Mouse (Mus musculus) liver, postnatal 0 days (tissue): ENCODE results near the gene Hoxd4. TPM values are rescaled to one million over a fixed set of nuclear protein-coding genes. Genes with fewer than 3 reads are reported as not detected.

Experiments
- ATAC-seq: fragments of 200-750 bp; cut with Nextera tagmentation; 2 replicates; pipeline ENCODE4 v1.8.0; 2017; ENCODE audit warnings: mild to moderate bottlenecking, moderate library complexity
- DNase-seq: peaks from one replicate; pipeline ENCODE4 v3.0.0-alpha.2; 2016
- H3K27ac ChIP-seq: fragments of 300-500 bp; sonication (generic); 2 replicates; pipeline ENCODE4 v1.5.1; 2014; ENCODE audit warnings: antibody characterized with exemption, moderate library complexity, mild to moderate bottlenecking, low read depth
- H3K27me3 ChIP-seq: fragments of 300-500 bp; sonication (generic); 2 replicates; pipeline ENCODE4 v1.6.1; 2014; ENCODE audit warnings: low read length, control low read depth, mixed read lengths; ENCODE audit not compliant: insufficient read depth
- H3K36me3 ChIP-seq: fragments of 300-500 bp; sonication (generic); replicated peaks from 2 replicates; pipeline ENCODE4 v1.6.1; 2014; ENCODE audit warnings: mild to moderate bottlenecking, control low read depth, low read length, moderate library complexity, mixed read lengths; ENCODE audit not compliant: insufficient read depth
- H3K4me1 ChIP-seq: fragments of 300-500 bp; sonication (generic); 2 replicates; pipeline ENCODE4 v1.6.1; 2014; ENCODE audit warnings: antibody characterized with exemption, mild to moderate bottlenecking, control low read depth; ENCODE audit not compliant: insufficient read depth
- H3K4me2 ChIP-seq: fragments of 300-500 bp; sonication (generic); 2 replicates; pipeline ENCODE4 v1.6.1; 2014; ENCODE audit warnings: low read depth, mild to moderate bottlenecking, low read length, moderate library complexity, mixed read lengths
- H3K4me3 ChIP-seq: fragments of 300-500 bp; sonication (generic); 2 replicates; pipeline ENCODE4 v1.5.1; 2014; ENCODE audit warnings: low read depth, low read length
- H3K9ac ChIP-seq: fragments of 300-500 bp; sonication (generic); replicated peaks from 2 replicates; pipeline ENCODE4 v1.6.1; 2014; ENCODE audit warnings: mild to moderate bottlenecking, moderate library complexity
- H3K9me3 ChIP-seq: fragments of 300-500 bp; sonication (generic); 2 replicates; pipeline ENCODE4 v1.6.1; 2016; ENCODE audit warnings: mild to moderate bottlenecking, control low read depth, low read length, mixed read lengths
- CTCF ChIP-seq: sonication (generic); IDR thresholded peaks from 2 replicates; pipeline ENCODE4 v1.5.1; 2016; ENCODE audit warnings: antibody characterized with exemption, low read depth
- EP300 ChIP-seq: IDR thresholded peaks from 2 replicates; pipeline ENCODE4 v1.6.1; 2016; ENCODE audit warnings: antibody characterized with exemption, low read depth, mild to moderate bottlenecking
- WGBS: fragments of 180-500 bp; shearing (Covaris S2); extraction: QIAGEN DNeasy Blood & Tissue Kit; methylation state at CpG from one replicate; pipeline ENCODE4 v1.1.7; 2014; ENCODE audit not compliant: insufficient replicate concordance; 5-methylcytosine and 5-hydroxymethylcytosine counted together
- polyA plus RNA-seq: library from polyadenylated mRNA; unstranded; fragments of >200 nt; fragmentation: Nextera tagmentation; extraction: Ambion mirVana; gene quantifications from 2 replicates; pipeline ENCODE4 v1.2.1, GENCODE M21; 2015

Gene Hoxd4
- polyA plus RNA-seq, 1 experiment from 2014 or later: not detected

- no peak for ATAC-seq
- 2% methylated on average over 14 of the region's 14 CpGs for WGBS
Measured at GRCm38 (mm10) chr2:74714881-74715280, 3.2 kb downstream of the Hoxd4 start.

GRCm38 (mm10) chr2:74715504-74716241, 3.9 kb downstream of the Hoxd4 start:
- ATAC-seq (peak; percentile 44; the same call in 1 of the 2 replicates), DNase-seq (peak; percentile 86)

More at GRCm38 (mm10) chr2:74714881-74715280, 3.2 kb downstream of the Hoxd4 start:
- Histone ChIP-seq H3K36me3 (no peaks in the 10 kb centered on the region), H3K4me3 (no peak overlapping the region), H3K4me1 (peaks cover 7% of the 10 kb centered on the region), H3K9me3 (no peaks in the 10 kb centered on the region), H3K27ac (no peak overlapping the region), H3K27me3 (peaks cover 82% of the 10 kb centered on the region), H3K4me2 (no peak overlapping the region), H3K9ac (no peak overlapping the region)
- no peak for DNase-seq
- TF ChIP-seq CTCF (no peak), EP300 (no peak)

GRCm38 (mm10) chr2:74720384-74720783, 8.7 kb downstream of the Hoxd4 start:
- H3K9ac ChIP-seq: no peak overlapping the region
- ATAC-seq (no peak), DNase-seq (no peak)
- no peak overlapping the region for H3K4me2 ChIP-seq
- no peak overlapping the region for H3K4me3 ChIP-seq
- no peak overlapping the region for H3K27ac ChIP-seq
- TF ChIP-seq CTCF: no peak
- no peak for TF ChIP-seq EP300
- peaks cover 78% of the 10 kb centered on the region for H3K27me3 ChIP-seq
- H3K4me1 ChIP-seq: no peaks in the 10 kb centered on the region
- 13% methylated on average over 2 of the region's 2 CpGs for WGBS
- H3K36me3 ChIP-seq: no peaks in the 10 kb centered on the region
- H3K9me3 ChIP-seq: no peaks in the 10 kb centered on the region

More at GRCm38 (mm10) chr2:74715504-74716241, 3.9 kb downstream of the Hoxd4 start:
- Histone ChIP-seq H3K9ac (no peak overlapping the region), H3K9me3 (no peaks in the 10 kb centered on the region), H3K4me1 (peaks cover 7% of the 10 kb centered on the region), H3K36me3 (no peaks in the 10 kb centered on the region), H3K27me3 (peaks cover 82% of the 10 kb centered on the region), H3K27ac (no peak overlapping the region), H3K4me2 (no peak overlapping the region), H3K4me3 (no peak overlapping the region)
- TF ChIP-seq CTCF: peak; percentile 82
- no peak for TF ChIP-seq EP300
- WGBS: 4% methylated on average over 26 of the region's 26 CpGs

- no peak overlapping the region for H3K4me3 ChIP-seq
Measured at GRCm38 (mm10) chr2:74720955-74721491, 9.3 kb downstream of the Hoxd4 start.

GRCm38 (mm10) chr2:74721882-74722281, 10.2 kb downstream of the Hoxd4 start:
- WGBS: 20% methylated on average over 6 of the region's 6 CpGs
- TF ChIP-seq CTCF (no peak), EP300 (no peak)
- no peak overlapping the region for H3K9ac ChIP-seq
- no peaks in the 10 kb centered on the region for H3K9me3 ChIP-seq
- H3K27ac ChIP-seq: no peak overlapping the region
- H3K27me3 ChIP-seq: peaks cover 79% of the 10 kb centered on the region
- no peak for DNase-seq
- no peak overlapping the region for H3K4me2 ChIP-seq
- no peaks in the 10 kb centered on the region for H3K36me3 ChIP-seq
- no peak for ATAC-seq
- H3K4me3 ChIP-seq: no peak overlapping the region
- no peaks in the 10 kb centered on the region for H3K4me1 ChIP-seq

More at GRCm38 (mm10) chr2:74720955-74721491, 9.3 kb downstream of the Hoxd4 start:
- no peak for ATAC-seq
- Histone ChIP-seq H3K9ac (no peak overlapping the region), H3K4me1 (no peaks in the 10 kb centered on the region), H3K27me3 (peaks cover 78% of the 10 kb centered on the region), H3K4me2 (no peak overlapping the region), H3K27ac (no peak overlapping the region), H3K9me3 (no peaks in the 10 kb centered on the region), H3K36me3 (no peaks in the 10 kb centered on the region)
- 36% methylated on average over 5 of the region's 5 CpGs for WGBS
- no peak for TF ChIP-seq CTCF
- TF ChIP-seq EP300: no peak
- DNase-seq: no peak

- Histone ChIP-seq H3K4me3 (no peak overlapping the region), H3K9ac (no peak overlapping the region), H3K9me3 (no peaks in the 10 kb centered on the region), H3K27ac (no peak overlapping the region), H3K36me3 (no peaks in the 10 kb centered on the region), H3K4me1 (no peaks in the 10 kb centered on the region), H3K4me2 (no peak overlapping the region), H3K27me3 (peaks cover 84% of the 10 kb centered on the region)
- WGBS: 19% methylated on average over 8 of the region's 8 CpGs
- DNase-seq (no peak), ATAC-seq (no peak)
- TF ChIP-seq EP300: no peak
Measured at GRCm38 (mm10) chr2:74722949-74723348, 11.2 kb downstream of the Hoxd4 start.
